Mouse (Mus musculus): ENCODE results near the gene Corin. TPM values are rescaled to one million over a fixed set of nuclear protein-coding genes. Genes with fewer than 3 reads are reported as not detected.

Gene Corin
- polyA plus RNA-seq, 1 experiment from 2014 or later, result 0.16 TPM

Other genes starting within 250 kb of the Corin start
- 22.5 and 24.0 TPM in 2 replicates for gene Nfxl1, start 55.2 kb upstream of the Corin start, polyA plus RNA-seq (2014; fragmentation: Nextera tagmentation; extraction: Ambion mirVana)
- gene Zar1, start 76.8 kb upstream of the Corin start, polyA plus RNA-seq (2014; fragmentation: Nextera tagmentation; extraction: Ambion mirVana), result not detected in 2 replicates
- gene Gm5868, start 83.1 kb upstream of the Corin start, polyA plus RNA-seq (2014; fragmentation: Nextera tagmentation; extraction: Ambion mirVana), result 0.57 and 0.65 TPM in 2 replicates
- not detected in 2 replicates for gene Cnga1, start 139.8 kb upstream of the Corin start, polyA plus RNA-seq (2014; fragmentation: Nextera tagmentation; extraction: Ambion mirVana)
- 13.2 and 15.2 TPM in 2 replicates for gene Nipal1, start 143.3 kb upstream of the Corin start, polyA plus RNA-seq (2014; fragmentation: Nextera tagmentation; extraction: Ambion mirVana)
- 0.22 and 0.23 TPM in 2 replicates for gene Txk, start 248.3 kb upstream of the Corin start, polyA plus RNA-seq (2014; fragmentation: Nextera tagmentation; extraction: Ambion mirVana)

All from intestine, embryonic 14.5 days (tissue).